Mouse (Mus musculus) T-helper 2 cell (primary cell): ENCODE measurements at regions not wholly inside any gene's neighbourhood (a gene's known extent, or its start where the extent isn't known, plus 50 kb on each side); places are given as distances from the start of the nearest gene placed in this dataset.

Experiments used
- in situ Hi-C: fragments of 300-600 bp; cut with MboI, MseI; formaldehyde crosslinking; loops from one replicate; pipeline ENCODE4 v1.15.1; 2025; ENCODE audit warnings: high pct_unique_total_duplicates

GRCm38 (mm10) chr8:115428528-115429290 is 278.9 kb downstream of the Maf start:
- in situ Hi-C loops, result no loop called here

GRCm38 (mm10) chr8:115428022-115428421 is 279.6 kb downstream of the Maf start:
- in situ Hi-C loops, result no loop called here

GRCm38 (mm10) chr8:115427490-115427889 is 280.1 kb downstream of the Maf start:
- in situ Hi-C loops, result no loop called here

GRCm38 (mm10) chr8:115426543-115426942 is 281.1 kb downstream of the Maf start:
- in situ Hi-C loops, result no loop called here

- in situ Hi-C loops, result no loop called here
Measured at GRCm38 (mm10) chr8:115425360-115425759, 282.2 kb downstream of the Maf start.

- in situ Hi-C loops, result no loop called here
Measured at GRCm38 (mm10) chr8:115423682-115424081, 283.9 kb downstream of the Maf start.

GRCm38 (mm10) chr8:115423056-115423455 is 284.5 kb downstream of the Maf start:
- in situ Hi-C loops, result no loop called here

- in situ Hi-C loops, result no loop called here
Measured at GRCm38 (mm10) chr8:115420536-115420935, 287.1 kb downstream of the Maf start.

GRCm38 (mm10) chr8:115420131-115420530 is 287.5 kb downstream of the Maf start:
- in situ Hi-C loops, result no loop called here

GRCm38 (mm10) chr8:115418056-115418455 is 289.5 kb downstream of the Maf start:
- in situ Hi-C loops, result no loop called here

- in situ Hi-C loops, result no loop called here
Measured at GRCm38 (mm10) chr8:115414061-115414473, 293.5 kb downstream of the Maf start.

GRCm38 (mm10) chr8:115411756-115412155 is 295.8 kb downstream of the Maf start:
- in situ Hi-C loops, result no loop called here

GRCm38 (mm10) chr8:115411061-115411460 is 296.5 kb downstream of the Maf start:
- in situ Hi-C loops, result no loop called here

GRCm38 (mm10) chr8:115410191-115410590 is 297.4 kb downstream of the Maf start:
- in situ Hi-C loops, result no loop called here

- in situ Hi-C loops, result no loop called here
Measured at GRCm38 (mm10) chr8:115407535-115407934, 300.1 kb downstream of the Maf start.

GRCm38 (mm10) chr8:115403601-115404000 is 304.0 kb downstream of the Maf start:
- in situ Hi-C loops, result no loop called here

GRCm38 (mm10) chr8:115402471-115403197 is 305.0 kb downstream of the Maf start:
- in situ Hi-C loops, result no loop called here
